Mouse (Mus musculus): ENCODE measurements around the gene Eps8l3.

- TF ChIP-seq POLR2A (IDR thresholded peaks at IDR 0.05; ENCODE audit: borderline replicate concordance, insufficient read depth, low read length) (no peak), CTCF (IDR thresholded peaks at IDR 0.05; ENCODE audit: borderline replicate concordance, insufficient read depth, low read depth, low read length) (no peak)
Measured at GRCm38 (mm10) chr3:107927841-107928240, 50.8 kb downstream of the Eps8l3 start.

Data from cerebellum, adult 2 months (tissue).